Mouse (Mus musculus) fat pad, adult 2 months (tissue): ENCODE results near the gene Cuedc1.

Experiments
- DNase-seq: peaks from one replicate; pipeline ENCODE4 v3.0.0-alpha.2; 2011; ENCODE audit warnings: low read depth, low spot score; ENCODE audit errors: extremely low read depth

The Cuedc1 gene

GRCm38 (mm10) chr11:88098021-88098729, at the start of gene Cuedc1:
TSS of gene Cuedc1 (plus strand) at chr11:88098058.
- no peak for DNase-seq

- no peak for DNase-seq
These were observed 48.7 kb upstream of the Cuedc1 start for GRCm38 (mm10) chr11:88048961-88049670.

GRCm38 (mm10) chr11:88049732-88050131, 48.1 kb upstream of the Cuedc1 start:
- no peak for DNase-seq

- peak; percentile 43 for DNase-seq
These were observed 45.2 kb upstream of the Cuedc1 start for GRCm38 (mm10) chr11:88052638-88053037.

GRCm38 (mm10) chr11:88053821-88054220, 44.0 kb upstream of the Cuedc1 start:
- no peak for DNase-seq

- no peak for DNase-seq
These were observed 43.3 kb upstream of the Cuedc1 start for GRCm38 (mm10) chr11:88054589-88054988.

- no peak for DNase-seq
These were observed 42.1 kb upstream of the Cuedc1 start for GRCm38 (mm10) chr11:88055777-88056176.

GRCm38 (mm10) chr11:88057788-88058187, 40.1 kb upstream of the Cuedc1 start:
- no peak for DNase-seq

- DNase-seq: no peak
These were observed 38.7 kb upstream of the Cuedc1 start for GRCm38 (mm10) chr11:88059141-88059540.

GRCm38 (mm10) chr11:88061892-88062625, 35.8 kb upstream of the Cuedc1 start:
- no peak for DNase-seq

GRCm38 (mm10) chr11:88065732-88066131, 32.1 kb upstream of the Cuedc1 start:
- no peak for DNase-seq

- no peak for DNase-seq
These were observed 30.7 kb upstream of the Cuedc1 start for GRCm38 (mm10) chr11:88067191-88067585.

GRCm38 (mm10) chr11:88067586-88068410, 30.1 kb upstream of the Cuedc1 start, which contains the start of gene Vezf1:
TSS of gene Vezf1 (plus strand) at chr11:88068279.
- no peak for DNase-seq

GRCm38 (mm10) chr11:88068411-88069245, 29.2 kb upstream of the Cuedc1 start:
- DNase-seq: no peak

GRCm38 (mm10) chr11:88069246-88069570, 28.6 kb upstream of the Cuedc1 start:
- no peak for DNase-seq

- no peak for DNase-seq
These were observed 27.5 kb upstream of the Cuedc1 start for GRCm38 (mm10) chr11:88070392-88070791.

- no peak for DNase-seq
These were observed 26.7 kb upstream of the Cuedc1 start for GRCm38 (mm10) chr11:88071113-88071512.

GRCm38 (mm10) chr11:88073343-88073875, 24.4 kb upstream of the Cuedc1 start:
- DNase-seq: no peak

- no peak for DNase-seq
These were observed 22.2 kb upstream of the Cuedc1 start for GRCm38 (mm10) chr11:88075701-88076100.

GRCm38 (mm10) chr11:88076394-88076793, 21.5 kb upstream of the Cuedc1 start:
- no peak for DNase-seq
